Mouse (Mus musculus) E14TG2a.4 (cell line): ENCODE measurements around the gene Fam43a.

ENCODE experiments used
- H3K27me3 ChIP-seq: 2 replicates; pipeline ENCODE4 v1.6.1; 2014; ENCODE audit warnings: low read length, control low read depth; ENCODE audit not compliant: insufficient read depth
- H3K36me3 ChIP-seq: 2 replicates; pipeline ENCODE4 v1.6.1; 2014; ENCODE audit warnings: low read length, control low read depth; ENCODE audit not compliant: insufficient read depth
- H3K4me1 ChIP-seq: replicated peaks from 2 replicates; pipeline ENCODE4 v1.6.1; 2014; ENCODE audit warnings: low read depth, low read length, control low read depth
- H3K4me3 ChIP-seq: replicated peaks from 2 replicates; pipeline ENCODE4 v1.5.1; 2014; ENCODE audit warnings: mild to moderate bottlenecking, low read length
- H3K9me3 ChIP-seq: 2 replicates; pipeline ENCODE4 v1.6.1; 2014; ENCODE audit warnings: low read length, control low read depth
- CTCF ChIP-seq: conservative IDR thresholded peaks from 2 replicates; pipeline ENCODE4 v1.5.1; 2014; ENCODE audit warnings: low read length
- NANOG ChIP-seq: IDR thresholded peaks from 2 replicates; pipeline ENCODE4 v1.6.1; 2014; ENCODE audit warnings: borderline replicate concordance, low read length, mixed read lengths
- POU5F1 ChIP-seq: IDR thresholded peaks from 2 replicates; pipeline ENCODE4 v1.6.1; 2014; ENCODE audit warnings: low read length, borderline replicate concordance

The Fam43a gene

GRCm38 (mm10) chr16:30613122-30613521 lies 13.6 kb downstream of the Fam43a start:
- no peaks in the 10 kb centered on the region for H3K36me3 ChIP-seq
- no peak overlapping the region for H3K4me3 ChIP-seq
- no peaks in the 10 kb centered on the region for H3K27me3 ChIP-seq
- H3K4me1 ChIP-seq: peaks cover 21% of the 10 kb centered on the region
- TF ChIP-seq CTCF (no peak), NANOG (no peak), POU5F1 (no peak)
- H3K9me3 ChIP-seq: no peaks in the 10 kb centered on the region

- Histone ChIP-seq H3K27me3 (0 out of 2 replicates have a peak, but pooled peaks cover 1% of the 10 kb centered on the region), H3K4me3 (no peak overlapping the region), H3K4me1 (peaks cover 17% of the 10 kb centered on the region), H3K9me3 (no peaks in the 10 kb centered on the region), H3K36me3 (no peaks in the 10 kb centered on the region)
- TF ChIP-seq POU5F1 (no peak), NANOG (no peak), CTCF (no peak)
Measured at GRCm38 (mm10) chr16:30614122-30614521, 14.6 kb downstream of the Fam43a start.

- TF ChIP-seq POU5F1 (no peak), NANOG (no peak), CTCF (no peak)
- H3K27me3 ChIP-seq: 0 out of 2 replicates have a peak, but pooled peaks cover 6% of the 10 kb centered on the region
Measured at GRCm38 (mm10) chr16:30614705-30615317, 15.3 kb downstream of the Fam43a start.

GRCm38 (mm10) chr16:30616281-30616680 lies 16.8 kb downstream of the Fam43a start:
- 0 out of 2 replicates have a peak, but pooled peaks cover 6% of the 10 kb centered on the region for H3K27me3 ChIP-seq
- H3K4me1 ChIP-seq: peaks cover 17% of the 10 kb centered on the region
- no peaks in the 10 kb centered on the region for H3K36me3 ChIP-seq
- TF ChIP-seq CTCF (no peak), POU5F1 (no peak), NANOG (no peak)
- H3K4me3 ChIP-seq: no peak overlapping the region
- H3K9me3 ChIP-seq: no peaks in the 10 kb centered on the region

More at GRCm38 (mm10) chr16:30614705-30615317, 15.3 kb downstream of the Fam43a start:
- Histone ChIP-seq H3K4me1 (peaks cover 17% of the 10 kb centered on the region), H3K4me3 (no peak overlapping the region), H3K36me3 (no peaks in the 10 kb centered on the region), H3K9me3 (no peaks in the 10 kb centered on the region)

- TF ChIP-seq NANOG (no peak), POU5F1 (no peak), CTCF (no peak)
- Histone ChIP-seq H3K9me3 (no peaks in the 10 kb centered on the region), H3K36me3 (no peaks in the 10 kb centered on the region), H3K4me3 (no peak overlapping the region), H3K4me1 (peaks cover 12% of the 10 kb centered on the region), H3K27me3 (peaks cover 19% of the 10 kb centered on the region)
Measured at GRCm38 (mm10) chr16:30623645-30624044, 24.1 kb downstream of the Fam43a start.

- Histone ChIP-seq H3K4me1 (peaks cover 21% of the 10 kb centered on the region), H3K27me3 (peaks cover 14% of the 10 kb centered on the region), H3K36me3 (no peaks in the 10 kb centered on the region), H3K9me3 (no peaks in the 10 kb centered on the region), H3K4me3 (no peak overlapping the region)
- TF ChIP-seq CTCF (no peak), NANOG (no peak)
Measured at GRCm38 (mm10) chr16:30624640-30625039, 25.1 kb downstream of the Fam43a start.

GRCm38 (mm10) chr16:30627586-30628337 lies 28.2 kb downstream of the Fam43a start:
- Histone ChIP-seq H3K36me3 (no peaks in the 10 kb centered on the region), H3K4me3 (no peak overlapping the region; the same call in 1 of the 2 replicates), H3K9me3 (no peaks in the 10 kb centered on the region), H3K27me3 (peaks cover 14% of the 10 kb centered on the region), H3K4me1 (peaks cover 27% of the 10 kb centered on the region)
- no peak for TF ChIP-seq POU5F1
- no peak for TF ChIP-seq CTCF
- no peak for TF ChIP-seq NANOG

- peaks cover 14% of the 10 kb centered on the region for H3K27me3 ChIP-seq
- H3K4me3 ChIP-seq: no peak overlapping the region
- H3K36me3 ChIP-seq: no peaks in the 10 kb centered on the region
- peaks cover 32% of the 10 kb centered on the region for H3K4me1 ChIP-seq
- no peaks in the 10 kb centered on the region for H3K9me3 ChIP-seq
- no peak for TF ChIP-seq NANOG
- TF ChIP-seq CTCF: no peak
- no peak for TF ChIP-seq POU5F1
Measured at GRCm38 (mm10) chr16:30628401-30628800, 28.9 kb downstream of the Fam43a start.
